Mouse (Mus musculus) hindbrain, embryonic 14.5 days (tissue): ENCODE results near the gene B3galt5. TPM values are rescaled to one million over a fixed set of nuclear protein-coding genes. Genes with fewer than 3 reads are reported as not detected.
A peak's percentile ranks its signal among the peaks of the same experiment; 100 is the strongest.

ENCODE experiments used
- ATAC-seq: fragments of 200-750 bp; cut with Nextera tagmentation; 2 replicates; pipeline ENCODE4 v1.8.0; 2017; ENCODE audit warnings: moderate number of reproducible peaks, mild to moderate bottlenecking, moderate TSS enrichment, moderate library complexity; ENCODE audit not compliant: low FRiP score
- DNase-seq: peaks from one replicate; pipeline ENCODE4 v3.0.0-alpha.2; 2015; ENCODE audit warnings: low spot score
- H3K27ac ChIP-seq: fragments of 300-500 bp; sonication (generic); 2 replicates; pipeline ENCODE4 v1.5.1; 2014; ENCODE audit warnings: mild to moderate bottlenecking, moderate library complexity
- H3K27me3 ChIP-seq: fragments of 300-500 bp; sonication (generic); 2 replicates; pipeline ENCODE4 v1.6.1; 2014; ENCODE audit warnings: mild to moderate bottlenecking, low read length, mixed read lengths; ENCODE audit not compliant: control insufficient read depth, insufficient read depth
- H3K36me3 ChIP-seq: fragments of 300-500 bp; sonication (generic); replicated peaks from 2 replicates; pipeline ENCODE4 v1.6.1; 2014; ENCODE audit not compliant: control insufficient read depth, insufficient read depth
- H3K4me1 ChIP-seq: fragments of 300-500 bp; sonication (generic); replicated peaks from 2 replicates; pipeline ENCODE4 v1.6.1; 2014; ENCODE audit warnings: antibody characterized with exemption, low read length, mixed read lengths; ENCODE audit not compliant: control insufficient read depth, insufficient read depth
- H3K4me2 ChIP-seq: fragments of 300-500 bp; sonication (generic); replicated peaks from 2 replicates; pipeline ENCODE4 v1.6.1; 2014; ENCODE audit warnings: mild to moderate bottlenecking, moderate library complexity
- H3K4me3 ChIP-seq: fragments of 300-500 bp; sonication (generic); replicated peaks from 2 replicates; pipeline ENCODE4 v1.5.1; 2014; ENCODE audit warnings: mild to moderate bottlenecking, low read length
- H3K9ac ChIP-seq: fragments of 300-500 bp; sonication (generic); 2 replicates; pipeline ENCODE4 v1.6.1; 2014
- H3K9me3 ChIP-seq: fragments of 300-500 bp; sonication (generic); 2 replicates; pipeline ENCODE4 v1.6.1; 2016; ENCODE audit warnings: low read length; ENCODE audit not compliant: control insufficient read depth
- WGBS: fragments of 180-500 bp; shearing (Covaris S2); extraction: QIAGEN DNeasy Blood & Tissue Kit; methylation state at CpG from one replicate; pipeline ENCODE4 v1.1.7; 2014; 5-methylcytosine and 5-hydroxymethylcytosine counted together
- polyA plus RNA-seq: library from polyadenylated mRNA; unstranded; fragments of >200 nt; fragmentation: Nextera tagmentation; extraction: Ambion mirVana; gene quantifications from 2 replicates; pipeline ENCODE4 v1.2.1, GENCODE M21; 2014

B3galt5 gene
- 5.3 and 5.5 TPM in 2 replicates for polyA plus RNA-seq

DNA sequence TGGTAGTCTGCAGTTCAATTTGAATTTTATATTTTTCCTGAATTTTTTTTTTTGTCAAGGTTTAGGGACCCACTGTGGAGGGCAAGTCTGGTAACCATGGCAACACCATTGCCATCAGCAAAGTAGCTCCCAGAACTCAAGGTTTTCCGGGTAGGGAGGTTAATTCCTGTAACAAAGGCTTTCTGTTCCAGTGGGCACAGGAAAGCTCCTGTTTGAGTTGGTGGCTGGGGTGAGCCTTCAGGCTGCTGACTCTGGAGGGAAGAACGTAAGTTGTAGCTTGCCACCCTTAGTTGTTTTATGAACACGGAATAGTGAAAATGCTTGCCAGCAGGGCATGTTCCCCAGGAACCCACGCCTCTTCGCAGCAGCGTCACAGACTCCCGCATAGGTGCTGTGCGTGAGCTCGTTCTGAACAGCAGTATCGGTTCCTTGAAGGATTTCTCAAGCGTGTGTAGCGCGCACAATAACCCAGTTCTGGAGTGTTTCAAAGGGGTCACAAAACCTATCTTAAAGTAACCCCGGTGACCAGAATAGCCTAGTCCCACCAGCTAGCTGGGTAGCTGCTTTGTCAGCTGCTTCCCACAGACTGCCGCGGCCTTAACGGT, at the start of gene B3galt5:
Gene B3galt5, plus strand, starts transcription at position 436 of the 605 bp plus-strand sequence.
- H3K9ac ChIP-seq = no peak within 1 kb of the TSS
- H3K4me1 ChIP-seq = peaks cover 10% of the 10 kb centered on the region
- no peak for ATAC-seq

DNA sequence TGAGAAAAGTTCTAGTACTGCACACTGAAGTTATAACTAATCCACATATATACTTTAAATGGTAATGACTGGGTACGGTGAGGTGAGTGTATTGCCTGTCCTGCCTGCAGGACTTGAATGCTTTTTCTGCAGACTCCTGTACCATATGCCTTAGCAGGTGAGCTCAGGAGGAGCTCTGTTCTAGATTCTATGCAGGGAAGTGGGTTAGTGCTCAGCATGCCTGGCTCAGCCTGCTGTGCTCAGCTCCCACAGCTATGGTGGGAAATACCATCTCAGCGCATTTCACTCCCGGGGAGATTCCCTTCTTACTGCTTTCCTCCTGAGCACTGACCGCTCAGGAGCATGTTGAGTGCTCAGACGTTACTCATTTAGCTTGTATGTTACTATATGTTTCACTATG, 48.0 kb upstream of the B3galt5 start:
- Histone ChIP-seq H3K4me1 (peaks cover 6% of the 10 kb centered on the region; the same call in 1 of the 2 replicates), H3K27me3 (no peaks in the 10 kb centered on the region), H3K4me2 (no peak overlapping the region), H3K9ac (no peak overlapping the region), H3K27ac (no peak overlapping the region), H3K9me3 (0 out of 2 replicates have a peak, but pooled peaks cover 3% of the 10 kb centered on the region), H3K36me3 (no peaks in the 10 kb centered on the region), H3K4me3 (no peak overlapping the region)
- 86% methylated on average over 5 of the region's 5 CpGs for WGBS
- no peak for DNase-seq
- ATAC-seq = no peak

More for the DNA sequence above, at the start of gene B3galt5:
- Histone ChIP-seq H3K4me3 (no peak within 1 kb of the TSS), H3K36me3 (no peaks in the 10 kb centered on the region), H3K27ac (peak within 1 kb of the TSS; percentile 67), H3K9me3 (no peaks in the 10 kb centered on the region), H3K27me3 (no peaks in the 10 kb centered on the region), H3K4me2 (peak within 1 kb of the TSS; percentile 29)
- 60% methylated on average over 17 of the region's 17 CpGs for WGBS
- DNase-seq = peak; percentile 32

DNA sequence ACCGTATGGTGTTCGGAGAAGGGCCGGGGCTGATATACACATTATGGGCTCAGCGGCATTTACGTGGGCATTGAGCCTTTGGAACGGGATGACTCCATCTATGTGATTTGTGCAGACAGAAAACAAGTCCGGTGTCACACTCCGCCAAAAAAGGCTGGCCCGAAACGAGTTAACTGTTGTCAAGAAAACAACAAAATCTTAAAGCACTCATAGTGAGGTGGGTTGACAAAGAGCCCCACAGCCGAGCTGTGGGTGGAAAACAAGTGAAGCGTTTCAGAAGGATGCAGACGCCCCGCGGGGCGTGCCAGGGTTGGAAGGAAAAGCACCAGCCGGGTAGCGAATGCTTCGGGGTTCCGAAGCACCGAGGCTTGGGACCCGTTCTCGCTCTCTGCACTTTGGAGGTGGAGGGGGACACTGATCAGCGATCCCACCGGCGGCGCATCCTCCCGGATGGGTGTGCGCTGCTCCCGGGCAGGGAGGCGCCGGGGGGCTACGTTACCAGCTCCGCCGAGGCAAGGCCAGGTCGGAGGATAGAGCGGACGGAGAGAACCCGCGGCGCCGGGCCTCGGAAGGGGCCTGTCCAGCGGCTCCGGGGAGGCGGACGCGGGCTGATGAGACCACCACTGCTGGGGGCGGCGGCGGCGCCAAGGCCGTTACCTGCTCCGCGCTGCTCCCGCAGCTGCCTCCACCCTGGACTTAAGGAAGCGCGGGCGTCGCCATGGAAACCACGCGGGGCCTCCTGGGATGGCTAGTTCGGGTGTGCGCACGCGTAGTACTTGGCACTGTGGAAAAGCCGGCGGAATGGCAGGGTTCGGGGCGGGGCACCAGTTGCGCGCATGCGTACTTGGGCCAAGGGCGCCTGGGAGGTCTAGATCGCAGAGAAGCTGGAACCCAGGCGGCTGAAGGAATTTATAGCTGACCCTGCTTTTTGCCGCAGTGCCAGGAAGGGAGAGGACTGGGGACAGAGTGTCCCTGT, 43.8 kb upstream of the B3galt5 start, which contains the start of gene Lca5l:
Gene Lca5l, minus strand, starts transcription at position 741 of the 976 bp plus-strand sequence.
- DNase-seq = peak; percentile 100
- no peaks in the 10 kb centered on the region for H3K36me3 ChIP-seq
- peak within 1 kb of the TSS; percentile 54 for H3K4me2 ChIP-seq
- H3K4me3 ChIP-seq = peak within 1 kb of the TSS; percentile 86
- WGBS = under 1% methylated on average over 76 of the region's 77 CpGs
- peak within 1 kb of the TSS; percentile 80 for H3K27ac ChIP-seq
- peaks cover 6% of the 10 kb centered on the region; the same call in 1 of the 2 replicates for H3K4me1 ChIP-seq
- H3K9me3 ChIP-seq = no peaks in the 10 kb centered on the region
- H3K9ac ChIP-seq = peak within 1 kb of the TSS; percentile 84
- peak; percentile 98 for ATAC-seq
- no peaks in the 10 kb centered on the region for H3K27me3 ChIP-seq

DNA sequence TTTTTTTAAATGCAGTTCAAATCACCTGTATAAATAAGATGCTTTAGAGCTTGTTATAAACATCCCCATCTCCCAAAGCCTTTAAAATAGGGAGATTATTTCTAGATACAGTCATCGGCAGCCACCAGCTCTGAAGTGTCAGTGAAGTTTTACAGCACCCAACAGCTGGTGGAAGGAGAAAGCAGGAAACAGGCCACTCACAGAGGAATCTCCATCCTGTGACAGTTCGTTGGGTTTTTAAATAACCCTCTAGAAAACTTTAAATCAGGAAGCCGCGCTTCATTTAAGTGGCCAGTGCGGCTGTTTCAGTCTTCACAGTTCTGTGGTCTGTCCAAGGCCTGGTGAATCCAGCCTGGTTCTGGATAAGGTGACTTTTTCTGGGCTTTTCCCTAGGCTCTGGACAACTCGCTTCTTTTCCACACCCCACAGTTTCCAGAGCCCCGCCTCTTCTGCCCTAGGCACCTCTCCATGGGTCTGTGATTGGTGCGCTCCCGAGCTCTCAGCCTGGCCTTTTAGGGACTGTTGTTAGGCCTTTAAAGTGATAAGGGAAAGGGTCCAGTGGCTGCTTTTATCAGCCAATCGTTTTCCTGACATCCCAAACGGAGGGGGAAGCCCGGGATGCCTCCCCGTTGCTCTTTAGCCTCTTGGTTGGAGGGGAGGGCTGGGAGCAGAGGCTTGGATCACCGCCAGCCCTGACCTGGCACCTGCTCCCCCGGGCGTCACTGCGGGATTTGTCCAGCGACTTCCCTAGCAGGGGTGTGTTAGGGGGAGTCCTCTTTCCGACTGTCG, 35.5 kb upstream of the B3galt5 start, which contains the start of gene Sh3bgr:
Gene Sh3bgr, plus strand, starts transcription at position 538 of the 789 bp plus-strand sequence.
- Histone ChIP-seq H3K9ac (no peak within 1 kb of the TSS), H3K4me1 (no peaks in the 10 kb centered on the region), H3K9me3 (no peaks in the 10 kb centered on the region), H3K4me2 (peak within 1 kb of the TSS; percentile 47), H3K36me3 (no peaks in the 10 kb centered on the region), H3K4me3 (peak within 1 kb of the TSS; percentile 13), H3K27ac (no peak within 1 kb of the TSS), H3K27me3 (no peaks in the 10 kb centered on the region)
- ATAC-seq (0 out of 2 replicates have a peak, but pooled peaks have one; percentile 37), DNase-seq (no peak)
- WGBS = 9% methylated on average over 20 of the region's 20 CpGs

DNA sequence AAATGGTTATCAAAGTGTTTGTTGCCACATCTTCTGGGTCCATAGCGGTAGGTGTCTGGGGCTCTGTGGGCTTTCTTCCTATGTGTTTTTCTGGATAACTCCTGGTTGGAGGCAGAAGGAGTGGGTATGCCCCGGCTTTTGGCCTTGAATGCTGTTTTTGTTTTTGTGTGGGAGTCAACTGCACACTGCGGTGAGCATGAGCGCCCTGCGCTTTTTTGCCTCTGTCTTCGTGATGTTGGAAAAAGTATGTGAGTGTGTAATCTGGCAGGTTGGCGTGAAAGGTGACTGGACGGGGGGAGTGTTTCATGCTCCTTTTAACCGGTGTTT, 34.9 kb upstream of the B3galt5 start:
- H3K4me3 ChIP-seq = peak overlapping the region; percentile 13

DNA sequence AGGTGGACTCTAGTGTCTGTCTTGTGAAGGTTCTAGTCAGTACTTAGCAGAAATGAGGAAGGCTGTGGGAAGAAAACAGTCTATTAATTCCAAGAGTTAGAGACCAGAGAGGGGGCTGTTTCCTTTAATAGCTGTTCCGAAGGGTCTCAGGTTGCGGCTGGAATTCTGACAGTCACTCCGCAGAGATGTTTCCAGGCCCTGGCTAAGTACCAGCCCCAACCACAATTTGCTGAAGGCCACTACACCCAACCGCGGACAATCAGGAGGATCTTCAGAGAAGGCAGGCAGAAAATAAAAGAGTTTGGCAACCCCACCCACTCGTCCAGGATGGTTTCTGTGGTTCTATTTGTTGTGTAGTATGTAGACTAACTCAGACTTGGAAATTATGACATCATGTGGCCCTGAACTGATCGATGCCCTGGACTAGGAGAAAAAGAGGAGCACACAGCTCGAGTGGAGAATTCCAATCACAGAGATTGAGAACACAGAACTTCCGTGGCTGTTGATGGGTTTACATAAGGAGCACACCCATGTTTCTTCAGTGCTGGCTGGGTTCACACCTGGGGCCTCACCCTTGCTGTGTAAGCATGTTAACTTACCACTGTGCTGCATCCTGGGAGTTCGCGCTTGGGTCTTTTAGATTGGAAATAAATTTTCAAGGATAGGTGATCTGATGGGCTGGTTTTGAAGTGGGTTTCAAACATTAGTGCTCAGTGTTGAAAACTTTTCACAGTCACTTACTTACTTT, 33.9 kb upstream of the B3galt5 start:
- H3K4me2 ChIP-seq = no peak overlapping the region
- H3K4me1 ChIP-seq = no peaks in the 10 kb centered on the region
- DNase-seq (no peak), ATAC-seq (no peak)
- H3K36me3 ChIP-seq = no peaks in the 10 kb centered on the region
- no peaks in the 10 kb centered on the region for H3K9me3 ChIP-seq
- 86% methylated on average over 11 of the region's 11 CpGs for WGBS
- no peak overlapping the region for H3K9ac ChIP-seq
- no peak overlapping the region for H3K27ac ChIP-seq
- H3K4me3 ChIP-seq = no peak overlapping the region
- no peaks in the 10 kb centered on the region for H3K27me3 ChIP-seq

More for the DNA sequence above, 34.9 kb upstream of the B3galt5 start:
- no peak for ATAC-seq
- H3K4me1 ChIP-seq = no peaks in the 10 kb centered on the region
- H3K27me3 ChIP-seq = no peaks in the 10 kb centered on the region
- no peaks in the 10 kb centered on the region for H3K9me3 ChIP-seq
- 38% methylated on average over 9 of the region's 9 CpGs for WGBS
- H3K9ac ChIP-seq = no peak overlapping the region
- H3K36me3 ChIP-seq = no peaks in the 10 kb centered on the region
- H3K4me2 ChIP-seq = peak overlapping the region; percentile 47
- no peak overlapping the region for H3K27ac ChIP-seq
- no peak for DNase-seq

DNA sequence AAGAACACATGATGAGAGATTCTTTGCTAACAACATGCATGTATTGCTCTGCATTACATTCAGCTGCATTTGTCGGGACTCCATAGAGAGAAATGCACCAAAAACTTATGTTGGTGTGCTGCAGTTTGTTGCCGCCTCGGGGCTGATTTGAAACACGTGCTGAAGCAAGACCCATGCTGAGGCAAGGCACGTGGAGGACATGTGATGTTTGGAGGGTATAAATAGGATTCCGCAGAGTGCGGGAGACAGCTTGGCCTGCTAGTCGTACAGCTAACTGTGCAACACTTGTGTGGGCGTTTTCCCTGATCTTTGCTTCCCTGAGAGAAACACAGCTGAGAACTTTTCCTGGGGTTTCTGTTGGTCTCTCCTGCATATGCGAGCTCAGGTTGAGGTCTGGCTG, 25.8 kb upstream of the B3galt5 start:
- Histone ChIP-seq H3K4me3 (no peak overlapping the region), H3K36me3 (no peaks in the 10 kb centered on the region), H3K4me1 (no peaks in the 10 kb centered on the region), H3K27me3 (no peaks in the 10 kb centered on the region), H3K27ac (no peak overlapping the region), H3K9me3 (no peaks in the 10 kb centered on the region), H3K4me2 (no peak overlapping the region), H3K9ac (no peak overlapping the region)
- 85% methylated on average over 10 of the region's 10 CpGs for WGBS
- ATAC-seq = no peak
- no peak for DNase-seq

DNA sequence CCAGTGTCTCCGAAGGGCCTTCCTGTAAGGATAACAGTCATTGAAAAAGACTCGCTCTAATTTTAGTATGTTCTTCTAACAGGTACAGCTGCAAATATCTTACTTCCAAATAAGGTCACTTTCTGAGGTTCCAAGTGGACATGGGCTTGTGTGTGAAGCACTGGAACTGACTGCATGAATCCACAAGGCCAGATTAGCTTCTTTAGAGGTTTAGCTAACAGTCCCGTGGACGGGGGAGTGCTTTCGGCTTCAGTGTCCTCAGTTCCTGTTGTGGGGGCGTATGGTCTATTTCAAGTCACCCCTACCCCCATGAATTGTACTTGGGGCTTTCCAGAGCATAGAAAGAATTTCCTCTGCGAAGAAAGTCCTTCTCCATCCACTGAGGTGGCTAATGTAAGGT, 24.7 kb upstream of the B3galt5 start:
- Histone ChIP-seq H3K36me3 (no peaks in the 10 kb centered on the region), H3K9ac (no peak overlapping the region), H3K4me2 (no peak overlapping the region), H3K27ac (no peak overlapping the region), H3K4me1 (no peaks in the 10 kb centered on the region), H3K27me3 (no peaks in the 10 kb centered on the region), H3K4me3 (no peak overlapping the region), H3K9me3 (no peaks in the 10 kb centered on the region)
- no peak for DNase-seq
- ATAC-seq = no peak
- WGBS = 88% methylated on average over 7 of the region's 7 CpGs
